Comparison of ENCODE assay signal across 16 mouse cellular contexts in genomic region chr15:30709754-30710105, GRCm38 (mm10).
"Had no signal": no experiment of that assay in that cellular context is flagged by ENCODE, and none has a peak within 500 bp of the region (broad histone marks: within the 10 kb centered on the region; RNA-seq: fewer than 3 reads in every experiment).

No protein-coding gene starts in this region.

- H3K4me3 ChIP-seq: liver, embryonic 15.5 days; lung, embryonic 15.5 days; megakaryocyte, embryonic 14.5 days; midbrain, embryonic 13.5 days; neural tube, embryonic 12.5 days; stomach, embryonic 15.5 days had no signal

- H3K27ac ChIP-seq: liver, embryonic 15.5 days; lung, embryonic 15.5 days; macrophage; stomach, embryonic 15.5 days; stomach, postnatal 0 days had no signal

- H3K27me3 ChIP-seq: liver, embryonic 15.5 days; lung, embryonic 15.5 days; megakaryocyte, embryonic 14.5 days; midbrain, embryonic 13.5 days; neural tube, embryonic 12.5 days; stomach, embryonic 15.5 days had no signal

- H3K4me2 ChIP-seq: liver, embryonic 15.5 days; lung, embryonic 15.5 days; midbrain, embryonic 11.5 days; midbrain, embryonic 13.5 days; stomach, embryonic 15.5 days had no signal

- H3K36me3 ChIP-seq: liver, embryonic 15.5 days; lung, embryonic 15.5 days; midbrain, embryonic 13.5 days; neural tube, embryonic 12.5 days; stomach, embryonic 15.5 days had no signal

- H3K9ac ChIP-seq: liver, embryonic 15.5 days; liver, postnatal 0 days; lung, embryonic 15.5 days; midbrain, embryonic 13.5 days; neural tube, embryonic 12.5 days; stomach, embryonic 15.5 days had no signal

- H3K9me3 ChIP-seq: liver, embryonic 15.5 days; lung, embryonic 15.5 days; midbrain, embryonic 13.5 days; neural tube, embryonic 12.5 days; stomach, embryonic 15.5 days had no signal

- DNase-seq: liver, postnatal 0 days; lung, adult 2 months; lung, postnatal 14 days; lung, postnatal 36 days; thymus, adult 2 months; thymus, postnatal 25 days; thymus, postnatal 4 days had no signal

- H3K4me1 ChIP-seq: liver, embryonic 15.5 days; lung, embryonic 15.5 days; megakaryocyte, embryonic 14.5 days; neural tube, embryonic 12.5 days; stomach, embryonic 15.5 days had no signal

- ATAC-seq: liver, postnatal 0 days had no signal
